ENCODE assay signal across 8 mouse cellular contexts in genomic region chr2:130274149-130274861, GRCm38 (mm10). TPM values are rescaled to one million over a fixed set of nuclear protein-coding genes. Genes with fewer than 3 reads are reported as not detected.
A peak's percentile ranks its signal among the peaks of the same experiment; 100 is the strongest.
DNase-seq lines count a peak whose midpoint lies in the region; ATAC-seq and TF ChIP-seq lines count a peak whose summit lies in the region.

TSS of gene Nop56 (plus strand) at chr2:130274430.

- H3K36me3 ChIP-seq in E14TG2a.4 (ENCODE audit: insufficient read depth, low read length): peaks cover 45% of the 10 kb centered on the region
- H3K36me3 ChIP-seq in forebrain, embryonic 12.5 days (replicated peaks): peaks cover 38% of the 10 kb centered on the region
- H3K36me3 ChIP-seq in heart, postnatal 0 days (replicated peaks; ENCODE audit: control insufficient read depth, insufficient read depth, low read length): peaks cover 34% of the 10 kb centered on the region
- peaks cover 36% of the 10 kb centered on the region for H3K36me3 ChIP-seq in liver, embryonic 16.5 days (ENCODE audit: control insufficient read depth, insufficient read depth)
- peaks cover 38% of the 10 kb centered on the region for H3K36me3 ChIP-seq in neural tube, embryonic 13.5 days
- peaks cover 2% of the 10 kb centered on the region for H3K36me3 ChIP-seq in testis, adult 2 months (ENCODE audit: control insufficient read depth, insufficient read depth, low read length)

- under 1% methylated on average over 68 of the region's 68 CpGs for WGBS in forebrain, embryonic 12.5 days
- under 1% methylated on average over 66 of the region's 68 CpGs for WGBS in heart, postnatal 0 days
- under 1% methylated on average over 68 of the region's 68 CpGs for WGBS in liver, embryonic 16.5 days (ENCODE audit: insufficient replicate concordance)
- under 1% methylated on average over 68 of the region's 68 CpGs for WGBS in neural tube, embryonic 13.5 days

- peak; percentile 97 for ATAC-seq in forebrain, embryonic 12.5 days (ENCODE audit: low FRiP score)
- peak; percentile 97 for ATAC-seq in heart, postnatal 0 days (ENCODE audit: insufficient read depth, low read depth)
- peak; percentile 97 for ATAC-seq in liver, embryonic 16.5 days (ENCODE audit: low read depth)
- peak; percentile 98 for ATAC-seq in neural tube, embryonic 13.5 days (ENCODE audit: low read depth)

- peak within 1 kb of the TSS; percentile 88 for H3K4me2 ChIP-seq in forebrain, embryonic 12.5 days
- H3K4me2 ChIP-seq in heart, postnatal 0 days (ENCODE audit: low read depth, low read length): peak within 1 kb of the TSS; percentile 77
- H3K4me2 ChIP-seq in liver, embryonic 16.5 days (ENCODE audit: low read depth, low read length): peak within 1 kb of the TSS; percentile 98
- peak within 1 kb of the TSS; percentile 95 for H3K4me2 ChIP-seq in neural tube, embryonic 13.5 days

- TF ChIP-seq CTCF in E14TG2a.4 (conservative IDR thresholded peaks at IDR 0.05; ENCODE audit: low read length): no peak
- no peak for TF ChIP-seq CTCF in heart, postnatal 0 days (IDR thresholded peaks at IDR 0.05; ENCODE audit: low read depth)
- peak; percentile 13; the same call in 1 of the 2 replicates for TF ChIP-seq CTCF in testis, adult 2 months (IDR thresholded peaks at IDR 0.05; ENCODE audit: control insufficient read depth, insufficient read depth, insufficient replicate concordance, low read depth, low read length)

- H3K4me3 ChIP-seq in E14TG2a.4 (replicated peaks; ENCODE audit: low read length): peak within 1 kb of the TSS; percentile 92
- H3K4me3 ChIP-seq in forebrain, embryonic 12.5 days (replicated peaks): peak within 1 kb of the TSS; percentile 93
- peak within 1 kb of the TSS; percentile 75 for H3K4me3 ChIP-seq in heart, postnatal 0 days (ENCODE audit: low read depth, low read length)
- H3K4me3 ChIP-seq in liver, embryonic 16.5 days (ENCODE audit: low read depth, low read length): peak within 1 kb of the TSS; percentile 94
- peak within 1 kb of the TSS; percentile 70 for H3K4me3 ChIP-seq in neural tube, embryonic 13.5 days
- peak within 1 kb of the TSS; percentile 97 for H3K4me3 ChIP-seq in testis, adult 2 months (ENCODE audit: control insufficient read depth, low read depth, low read length)

- TF ChIP-seq EP300 in heart, postnatal 0 days (IDR thresholded peaks at IDR 0.05; ENCODE audit: low read depth): peak; percentile 88

- peak within 1 kb of the TSS; percentile 92 for H3K9ac ChIP-seq in forebrain, embryonic 12.5 days
- peak within 1 kb of the TSS; percentile 80 for H3K9ac ChIP-seq in heart, postnatal 0 days (replicated peaks; ENCODE audit: low read depth, low read length)
- H3K9ac ChIP-seq in liver, embryonic 16.5 days (ENCODE audit: low read depth, low read length): peak within 1 kb of the TSS; percentile 91
- peak within 1 kb of the TSS; percentile 90 for H3K9ac ChIP-seq in neural tube, embryonic 13.5 days

- peak; percentile 97 for TF ChIP-seq POLR2A in testis, adult 2 months (IDR thresholded peaks at IDR 0.05; ENCODE audit: control insufficient read depth, low read depth, low read length)

- peaks cover 30% of the 10 kb centered on the region for H3K4me1 ChIP-seq in E14TG2a.4 (replicated peaks; ENCODE audit: low read depth, low read length)
- peaks cover 35% of the 10 kb centered on the region for H3K4me1 ChIP-seq in forebrain, embryonic 12.5 days
- peaks cover 16% of the 10 kb centered on the region for H3K4me1 ChIP-seq in heart, postnatal 0 days (ENCODE audit: control insufficient read depth, insufficient read depth)
- H3K4me1 ChIP-seq in liver, embryonic 16.5 days (ENCODE audit: control insufficient read depth, low read depth, low read length): peaks cover 27% of the 10 kb centered on the region
- peaks cover 33% of the 10 kb centered on the region for H3K4me1 ChIP-seq in neural tube, embryonic 13.5 days (replicated peaks)
- peaks cover 7% of the 10 kb centered on the region for H3K4me1 ChIP-seq in testis, adult 2 months (ENCODE audit: control insufficient read depth, insufficient read depth, low read length)

- H3K27ac ChIP-seq in forebrain, embryonic 12.5 days: peak within 1 kb of the TSS; percentile 96
- peak within 1 kb of the TSS; percentile 87 for H3K27ac ChIP-seq in heart, postnatal 0 days (ENCODE audit: low read depth)
- H3K27ac ChIP-seq in liver, embryonic 16.5 days (ENCODE audit: low read length): peak within 1 kb of the TSS; percentile 73
- H3K27ac ChIP-seq in neural tube, embryonic 13.5 days (replicated peaks): peak within 1 kb of the TSS; percentile 94
- H3K27ac ChIP-seq in testis, adult 2 months (ENCODE audit: control insufficient read depth, insufficient read depth, low read depth, low read length): peak within 1 kb of the TSS; percentile 91

- peak; percentile 96 for DNase-seq in c-Kit-positive CD71-positive TER-119-positive erythroid progenitor cells, embryonic 14.5 days (ENCODE audit: low spot score)
- DNase-seq in heart, postnatal 0 days (ENCODE audit: low spot score): peak; percentile 96
- peak; percentile 99 for DNase-seq in kidney, postnatal 4 days

- H3K27me3 ChIP-seq in E14TG2a.4 (ENCODE audit: insufficient read depth, low read length): no peaks in the 10 kb centered on the region
- H3K27me3 ChIP-seq in forebrain, embryonic 12.5 days: no peaks in the 10 kb centered on the region
- no peaks in the 10 kb centered on the region for H3K27me3 ChIP-seq in heart, postnatal 0 days (ENCODE audit: control insufficient read depth, insufficient read depth, low read length)
- no peaks in the 10 kb centered on the region for H3K27me3 ChIP-seq in liver, embryonic 16.5 days (ENCODE audit: control insufficient read depth, insufficient read depth, low read depth, low read length)
- no peaks in the 10 kb centered on the region for H3K27me3 ChIP-seq in neural tube, embryonic 13.5 days
- no peaks in the 10 kb centered on the region for H3K27me3 ChIP-seq in testis, adult 2 months (ENCODE audit: control insufficient read depth, insufficient read depth, low read length)

- H3K9me3 ChIP-seq in E14TG2a.4 (ENCODE audit: low read length): peaks cover 10% of the 10 kb centered on the region; the same call in 1 of the 2 replicates
- H3K9me3 ChIP-seq in forebrain, embryonic 12.5 days: no peaks in the 10 kb centered on the region
- no peaks in the 10 kb centered on the region for H3K9me3 ChIP-seq in heart, postnatal 0 days (replicated peaks; ENCODE audit: control insufficient read depth, low read length)
- H3K9me3 ChIP-seq in liver, embryonic 16.5 days (replicated peaks; ENCODE audit: control insufficient read depth, low read length): no peaks in the 10 kb centered on the region
- no peaks in the 10 kb centered on the region for H3K9me3 ChIP-seq in neural tube, embryonic 13.5 days

RNA-seq across cellular contexts. Expression of gene Nop56, which starts in this region (rescaled TPM):
- polyA plus RNA-seq in forebrain, embryonic 12.5 days (2016; fragmentation: Nextera tagmentation; extraction: Ambion mirVana): 366 and 374 TPM in 2 replicates
- 47.4 and 50.9 TPM in 2 replicates for total RNA-seq in heart, postnatal 0 days (2014; rRNA removed; ENCODE audit: low replicate concordance)
- polyA plus RNA-seq in heart, postnatal 0 days (2015; fragmentation: Nextera tagmentation; extraction: Ambion mirVana): 57.4 and 57.6 TPM in 2 replicates
- polyA plus RNA-seq in liver, embryonic 16.5 days (2015; fragmentation: Nextera tagmentation; extraction: Ambion mirVana): 120 and 130 TPM in 2 replicates
- polyA plus RNA-seq in neural tube, embryonic 13.5 days (2015; fragmentation: Nextera tagmentation; extraction: Ambion mirVana): 230 and 236 TPM in 2 replicates
- 20.4 and 24.6 TPM in 2 replicates for polyA plus RNA-seq in testis, adult 2 months (2012; rRNA removed)

Comparison
In these comparisons a context has a peak if more than half of its experiments do, and no peak if none do; other contexts are left out.
1. Peak in every context shown above with its lines: DNase-seq, ATAC-seq, H3K4me3 ChIP-seq and H3K27ac ChIP-seq.